Mouse (Mus musculus) adrenal gland (tissue): ENCODE measurements around the gene Dnajc13.

ENCODE experiments used
- intact Hi-C: fragments of 180-260 bp; cut with DNase I; formaldehyde crosslinking; loops from one replicate; pipeline ENCODE4 v1.15.1; 2025

Dnajc13 gene

DNA sequence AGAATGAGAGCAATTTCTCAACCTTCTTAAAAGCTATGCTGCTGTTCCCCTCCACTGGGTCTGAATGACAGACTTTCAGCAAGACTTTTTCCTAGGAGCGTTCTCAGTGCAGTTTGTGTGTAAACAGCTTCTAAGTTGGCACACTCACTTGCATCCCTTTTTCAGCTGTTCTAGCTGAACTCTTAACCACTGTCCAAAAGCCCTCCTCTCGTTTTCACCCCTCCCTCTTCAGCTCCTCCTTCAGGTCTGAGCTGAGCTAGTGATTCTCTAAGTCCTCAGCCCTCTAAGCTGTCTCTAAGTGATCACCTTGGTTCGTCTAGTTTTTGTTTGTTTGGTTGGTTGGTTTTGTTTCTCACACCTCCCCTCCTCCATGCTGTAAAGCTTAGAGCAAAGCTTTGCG, 2.4 kb downstream of the Dnajc13 start:
- intact Hi-C loops: loop anchor here (10.0 kb wide), 1 partner anchor 1134 kb away; the partner anchor contains the start of genes Aste1 and Nek11

DNA sequence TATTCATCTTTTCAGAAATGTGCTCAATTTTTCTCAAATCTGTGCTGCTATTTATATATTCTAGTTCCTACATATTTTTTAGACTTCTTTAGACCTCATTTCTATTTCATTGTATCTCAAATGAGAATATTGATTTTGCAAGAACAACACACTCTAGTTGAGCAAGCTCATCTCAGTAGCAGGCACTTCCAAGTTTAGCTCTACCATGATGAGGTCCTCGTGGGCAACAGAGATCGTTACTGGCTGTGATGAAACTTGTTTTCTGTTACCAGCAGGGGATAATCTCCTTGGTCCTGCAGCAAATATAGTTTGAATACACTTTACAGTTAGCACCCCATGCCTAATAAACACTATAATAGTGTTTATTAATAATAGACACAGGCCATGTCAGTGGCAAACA, 6.6 kb downstream of the Dnajc13 start:
- intact Hi-C loops: no loop called here

DNA sequence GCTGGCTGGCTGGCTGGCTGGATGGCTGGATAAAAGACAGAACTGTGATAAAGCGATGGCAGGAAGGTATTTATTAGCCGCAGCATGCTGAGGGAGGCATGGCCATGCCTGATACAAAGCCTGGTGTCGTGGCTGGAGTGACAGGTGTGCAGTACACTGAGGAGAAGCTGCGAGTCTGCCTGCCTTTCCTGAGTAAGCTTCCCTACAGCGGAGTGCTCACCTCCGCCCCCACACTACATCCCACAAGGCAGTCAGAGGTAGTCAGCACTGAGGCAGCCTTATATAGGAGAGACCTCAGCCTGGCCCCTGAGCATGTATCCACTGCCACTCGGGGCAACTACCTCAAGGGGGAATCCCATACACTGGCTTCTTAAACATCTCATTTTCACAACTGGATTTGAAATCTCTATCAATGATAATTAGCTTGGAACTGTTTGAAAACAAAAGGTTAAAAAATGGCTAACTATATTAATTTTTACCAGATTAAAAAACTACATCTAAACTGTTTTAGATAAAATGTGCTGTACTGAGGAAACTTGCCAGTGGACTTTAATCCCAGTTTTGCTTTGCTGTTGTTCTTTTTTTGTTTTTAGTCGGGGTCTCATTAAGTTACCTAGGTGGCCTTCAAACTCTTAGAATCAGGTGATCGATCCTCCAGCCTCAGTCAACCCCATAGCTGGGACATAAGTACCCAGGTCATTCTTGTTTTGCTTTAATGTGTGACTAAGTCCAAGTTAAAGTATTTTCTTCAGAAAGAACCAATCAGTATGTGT, 8.1 kb downstream of the Dnajc13 start:
- intact Hi-C loops: no loop called here

DNA sequence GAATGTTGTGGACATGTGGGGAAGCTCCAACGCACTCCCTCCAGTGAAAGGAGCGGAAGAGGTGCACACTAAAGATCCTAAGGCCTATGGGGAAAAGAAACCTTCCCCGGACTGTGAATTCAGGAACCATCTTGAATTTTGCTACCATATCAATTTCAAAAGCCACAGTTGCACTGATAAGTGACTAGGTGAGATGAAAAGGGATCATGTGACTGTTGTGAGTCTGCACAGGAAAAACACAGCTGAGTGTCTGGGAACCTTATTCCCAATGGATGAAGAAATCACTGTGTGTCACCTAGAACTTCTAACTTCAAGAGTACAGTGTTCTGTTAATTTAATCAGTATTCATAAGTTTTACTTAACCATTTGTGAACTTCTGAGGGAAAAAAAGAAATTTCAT, 10.1 kb downstream of the Dnajc13 start:
- intact Hi-C loops: no loop called here

DNA sequence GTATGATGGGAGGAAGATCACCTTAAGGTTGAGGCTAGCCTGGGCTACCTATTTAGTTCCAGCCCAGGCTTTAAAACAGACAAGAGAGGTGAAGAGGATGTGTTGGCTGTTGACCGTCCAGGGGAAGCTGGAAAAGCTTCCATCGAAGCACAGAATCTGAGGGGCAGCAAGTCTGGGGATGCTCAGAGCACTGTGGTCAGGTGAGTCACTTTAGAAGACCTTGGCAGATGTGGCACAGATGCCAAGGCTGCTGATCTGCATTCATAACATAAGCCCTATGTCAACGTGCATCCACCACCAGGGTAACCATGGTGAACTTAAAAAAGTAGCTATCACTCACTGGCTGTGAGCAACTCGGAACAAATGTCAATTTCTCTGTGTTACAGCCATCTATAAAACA, 11.0 kb downstream of the Dnajc13 start:
- intact Hi-C loops: no loop called here

DNA sequence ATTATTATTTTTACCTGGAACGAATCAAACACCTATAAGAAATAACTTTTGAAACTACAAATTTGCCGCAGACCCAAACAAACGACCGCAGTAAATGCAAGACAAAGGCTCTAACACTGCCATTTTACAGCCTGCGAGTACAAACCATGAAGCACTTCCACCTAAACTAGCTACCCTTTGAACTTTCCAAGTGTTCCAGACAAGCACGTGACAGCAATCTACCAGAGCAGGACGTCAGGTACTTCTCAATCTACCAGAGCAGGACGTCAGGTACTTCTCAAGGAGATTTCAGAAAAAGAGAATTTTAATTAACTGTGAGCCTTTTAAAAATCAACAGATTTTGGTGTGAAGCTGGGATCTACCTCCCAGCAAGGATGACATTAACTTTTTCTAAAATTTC, 11.6 kb downstream of the Dnajc13 start:
- intact Hi-C loops: no loop called here

DNA sequence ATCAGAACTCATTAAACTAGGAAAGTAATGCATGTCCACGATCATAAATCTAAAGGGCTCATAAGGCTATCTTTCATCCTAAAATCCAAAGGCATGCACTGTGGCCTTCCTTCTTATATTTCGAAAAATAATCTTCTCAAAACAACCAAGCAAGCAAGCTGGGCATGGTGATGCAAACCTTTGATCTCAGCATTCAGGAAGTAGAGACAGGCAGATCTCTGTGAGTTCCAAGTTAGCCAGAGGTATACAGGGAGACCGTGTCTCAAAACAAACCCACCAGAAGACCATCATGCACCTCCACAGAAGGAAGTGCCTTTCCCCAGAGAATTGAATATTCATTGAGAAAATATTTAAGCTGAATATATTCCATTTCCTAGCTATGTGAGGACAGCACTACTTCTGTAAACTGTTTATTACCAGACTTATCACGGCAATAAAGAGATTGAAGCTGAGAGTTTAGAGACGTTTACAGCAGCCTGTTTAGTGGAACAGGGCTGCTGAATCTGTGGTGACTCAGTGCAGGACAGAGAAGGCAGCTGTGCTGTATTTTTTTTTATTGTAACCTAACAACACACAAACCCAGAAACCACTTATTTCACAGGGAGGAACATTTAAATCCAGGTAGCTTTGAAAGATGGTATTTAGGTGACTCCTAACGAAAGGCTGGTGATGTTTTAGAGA, 15.3 kb downstream of the Dnajc13 start:
- intact Hi-C loops: no loop called here

DNA sequence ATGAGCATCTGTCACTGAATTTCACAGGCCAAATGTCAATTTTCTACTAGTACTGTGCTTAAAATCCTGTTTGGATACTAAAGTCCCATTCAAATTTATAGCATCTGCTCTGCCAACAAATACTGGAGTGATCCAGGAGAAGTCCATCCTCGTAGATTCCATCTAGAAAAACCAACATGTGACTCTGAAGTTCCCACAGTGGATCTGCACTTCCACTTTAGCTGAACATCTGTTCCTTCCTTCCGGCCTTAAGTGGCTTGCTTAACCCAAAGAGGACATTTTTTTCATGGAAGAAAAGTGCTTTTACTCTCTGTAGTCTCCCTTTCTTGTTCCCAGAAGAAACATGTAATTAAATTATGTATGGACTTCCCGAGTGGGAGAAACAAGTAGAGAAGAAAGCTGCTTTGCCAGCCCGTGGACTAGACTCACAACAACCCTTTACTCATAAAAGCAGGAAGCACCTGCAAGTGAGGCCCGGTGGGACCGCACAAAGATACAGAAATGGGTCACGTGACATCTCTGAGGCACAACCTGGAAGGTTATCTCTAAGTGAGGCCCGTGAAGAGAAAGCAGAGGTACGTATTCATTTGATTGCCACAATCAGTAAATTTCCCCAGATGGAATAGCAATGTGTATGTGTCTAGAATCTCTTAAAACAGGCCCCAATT, 18.8 kb downstream of the Dnajc13 start:
- intact Hi-C loops: no loop called here

DNA sequence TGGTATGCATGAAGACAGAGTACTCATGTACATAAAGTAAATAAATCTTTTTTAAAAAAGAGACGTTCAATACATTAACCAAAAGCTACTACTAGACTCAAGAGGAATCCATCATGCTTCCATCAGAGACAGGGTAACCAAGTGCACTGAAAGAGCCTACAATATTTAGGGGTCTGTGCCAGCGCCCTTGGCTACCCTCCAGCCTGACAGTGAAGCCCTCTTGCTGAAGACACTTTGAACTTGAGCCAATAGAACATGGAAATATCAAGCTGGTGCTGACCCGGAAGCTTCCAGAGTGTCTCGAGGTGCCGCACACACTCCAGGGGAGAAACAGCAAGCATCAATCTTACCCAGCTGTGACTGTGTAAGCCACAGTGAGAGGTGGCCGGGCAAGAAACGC, 22.6 kb downstream of the Dnajc13 start:
- intact Hi-C loops: no loop called here

DNA sequence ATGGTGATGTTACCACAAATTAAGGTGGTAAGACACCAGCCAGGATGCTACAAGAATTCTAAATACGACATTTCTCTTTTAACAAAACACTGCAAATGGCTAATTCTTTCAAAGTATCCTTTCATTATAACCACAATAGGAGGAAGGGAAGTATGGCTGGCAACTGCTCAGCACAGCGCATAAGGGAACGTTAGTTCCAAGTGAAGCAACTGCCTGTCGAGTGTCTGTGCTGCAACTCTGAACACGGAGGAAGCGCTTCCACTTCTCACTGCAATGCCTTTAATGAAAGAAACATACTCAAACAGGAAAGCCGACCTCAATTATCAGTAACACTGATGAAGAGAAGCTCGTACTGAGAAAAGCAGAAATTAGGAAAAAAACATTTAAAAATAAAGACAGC, 23.7 kb downstream of the Dnajc13 start:
- intact Hi-C loops: no loop called here

DNA sequence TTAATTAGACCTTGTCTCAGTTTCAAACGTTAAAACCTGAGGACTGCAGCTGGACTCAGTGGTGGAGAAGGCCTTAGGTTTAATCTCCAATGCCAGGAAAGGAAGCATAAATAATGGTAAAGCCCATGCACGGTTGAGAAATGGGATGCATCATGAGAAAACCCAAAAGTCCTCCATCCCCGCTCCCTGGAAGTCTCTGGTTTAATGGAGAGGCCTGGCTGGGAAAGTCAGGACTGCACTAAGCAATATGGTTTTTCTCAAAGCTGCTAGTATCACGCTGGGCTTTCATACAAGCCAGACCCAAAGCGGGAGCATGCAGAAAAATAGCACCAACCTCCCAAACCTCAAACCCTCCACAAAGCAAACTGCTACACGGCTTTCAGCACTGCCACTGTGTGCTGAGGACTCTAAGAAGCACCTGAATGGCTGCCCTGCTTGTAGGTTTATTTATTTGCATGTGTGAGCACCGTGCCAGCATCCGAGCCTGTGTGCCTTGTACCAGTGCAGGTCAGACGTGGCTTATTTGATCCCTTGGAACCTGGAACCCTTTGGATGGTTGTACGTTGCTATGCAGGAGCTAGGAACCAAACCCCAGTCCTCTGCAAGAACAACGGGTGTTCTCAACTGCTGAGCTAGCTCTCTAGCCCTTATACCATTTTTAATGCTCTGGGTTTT, 26.3 kb downstream of the Dnajc13 start:
- intact Hi-C loops: no loop called here

DNA sequence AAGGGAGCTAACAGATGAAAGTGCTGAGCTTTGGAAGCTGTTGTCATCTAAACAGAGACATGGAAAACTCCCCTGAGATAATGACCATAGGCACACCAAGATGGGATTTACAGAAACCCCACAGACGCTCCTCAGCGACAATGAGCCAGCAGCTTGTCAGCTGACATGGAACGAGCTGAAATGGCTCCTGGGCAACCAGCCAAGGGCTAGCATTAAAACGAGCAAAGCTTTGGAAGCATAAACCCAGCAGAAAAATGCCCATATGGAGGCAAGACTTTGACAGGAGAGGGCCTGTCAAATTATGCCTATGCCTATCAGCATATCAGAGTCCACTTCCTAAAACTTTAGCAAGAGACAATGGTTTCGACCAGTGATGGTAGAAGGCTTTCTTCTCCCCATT, 27.0 kb downstream of the Dnajc13 start:
- intact Hi-C loops: no loop called here

DNA sequence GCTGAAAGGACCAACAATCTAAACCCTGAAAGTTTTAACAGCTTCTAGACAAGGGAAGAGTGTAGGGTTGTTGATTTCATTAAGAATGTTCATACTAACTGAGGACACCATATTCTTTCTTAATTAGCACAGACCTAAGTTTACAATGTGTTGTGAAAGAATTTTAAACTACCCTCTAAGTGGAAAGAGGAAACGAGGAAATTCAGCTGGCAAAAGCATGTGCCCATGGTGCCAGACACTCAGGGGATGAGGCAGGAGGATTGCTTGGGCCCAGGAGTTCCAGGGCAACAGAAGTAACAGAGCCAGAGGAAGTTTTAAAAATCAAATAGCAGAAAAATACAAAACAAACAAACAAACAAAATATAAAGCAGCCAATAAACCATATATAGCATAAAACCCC, 28.9 kb downstream of the Dnajc13 start:
- intact Hi-C loops: no loop called here

DNA sequence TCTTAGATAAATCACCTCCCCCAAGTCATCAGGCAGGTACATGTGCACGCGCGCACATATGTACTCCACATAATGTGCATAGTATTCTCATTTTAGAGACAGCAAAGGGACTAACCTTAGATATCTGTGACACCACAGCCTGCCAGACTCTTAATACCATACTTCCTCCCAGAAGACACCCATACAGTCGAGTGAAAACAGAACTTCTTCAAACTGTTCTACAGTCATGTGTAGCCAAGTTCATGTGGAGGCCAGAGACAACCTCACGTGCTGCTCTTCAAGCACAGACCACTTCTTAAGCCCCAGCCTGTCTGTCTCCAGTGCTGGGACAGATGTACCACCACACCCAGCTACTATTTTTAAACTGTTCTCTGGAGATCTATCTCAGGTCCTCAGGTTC, 29.7 kb downstream of the Dnajc13 start:
- intact Hi-C loops: no loop called here

DNA sequence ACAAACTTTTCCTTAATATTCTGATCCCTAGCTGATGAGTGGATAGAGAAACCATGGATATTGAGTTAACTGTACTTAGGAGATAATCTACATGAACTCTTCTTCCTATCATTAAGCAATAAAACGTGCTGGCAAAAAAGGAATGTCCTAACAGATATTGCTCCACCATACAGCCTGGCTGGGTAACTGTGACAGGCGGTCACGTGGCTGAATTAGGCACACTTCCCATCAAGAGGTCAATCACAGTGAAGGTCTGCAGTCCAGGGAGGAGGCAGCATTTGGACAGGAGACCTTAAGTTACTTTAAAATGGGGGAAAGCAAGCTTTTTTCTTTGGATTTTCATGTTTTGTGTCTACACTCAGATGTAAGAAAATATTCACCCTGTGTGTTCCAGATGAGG, 30.7 kb downstream of the Dnajc13 start:
- intact Hi-C loops: no loop called here

DNA sequence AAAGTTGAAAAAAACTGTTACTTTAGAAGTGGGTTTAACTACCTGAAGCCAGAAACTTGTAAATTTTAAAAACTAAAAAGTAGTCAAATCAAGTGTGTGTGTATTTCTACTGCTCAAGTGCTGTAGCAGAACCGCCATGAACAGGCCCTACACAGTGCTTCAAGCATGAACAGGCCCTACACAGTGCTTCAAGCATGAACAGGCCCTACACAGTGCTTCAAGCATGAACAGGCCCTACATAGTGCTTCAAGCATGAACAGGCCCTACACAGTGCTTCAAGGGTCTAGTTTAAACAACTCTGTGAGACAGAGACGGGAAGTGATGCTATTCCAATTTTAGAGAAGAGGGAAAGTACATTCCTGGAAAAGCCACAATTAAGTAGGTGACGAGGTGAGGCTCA, 51.3 kb downstream of the Dnajc13 start:
- intact Hi-C loops: no loop called here

DNA sequence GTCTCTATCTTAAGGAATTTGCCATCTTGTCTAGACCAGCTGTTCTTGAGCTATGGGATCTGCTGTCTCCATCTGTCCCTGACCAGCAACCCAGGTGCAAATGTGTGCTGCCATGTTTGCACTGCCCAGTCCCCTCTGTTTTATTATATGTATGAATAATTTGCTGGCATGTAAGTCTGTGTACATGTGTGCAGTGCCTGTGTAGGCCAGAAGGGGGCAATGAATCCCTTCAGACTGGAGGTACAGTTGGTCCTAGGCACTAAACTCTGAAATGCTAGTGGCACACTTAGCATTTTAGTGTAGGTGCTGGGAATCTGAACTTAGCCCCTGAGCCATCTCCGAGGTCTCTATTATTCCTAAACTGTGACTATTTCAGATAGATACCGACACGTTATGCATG, 58.9 kb downstream of the Dnajc13 start:
- intact Hi-C loops: no loop called here

DNA sequence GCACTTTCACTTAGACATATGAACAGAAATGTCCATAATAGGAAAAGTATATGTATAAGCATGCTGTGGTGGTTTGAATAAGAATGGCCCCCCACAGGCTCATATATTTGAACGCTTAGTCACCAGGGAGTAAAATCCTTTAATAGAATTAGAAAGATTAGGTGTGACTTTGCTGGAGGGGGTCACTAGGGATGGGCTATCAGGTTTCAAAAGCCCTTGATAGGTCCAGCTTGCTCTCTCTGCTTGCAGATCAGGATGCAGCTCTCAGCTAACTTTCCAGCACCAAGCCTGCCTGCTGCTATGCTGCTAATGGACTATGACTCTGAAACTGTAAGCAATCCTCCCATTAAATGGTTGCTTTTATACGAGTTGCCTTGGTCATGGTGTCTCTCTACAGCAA, 68.2 kb downstream of the Dnajc13 start:
- intact Hi-C loops: no loop called here

DNA sequence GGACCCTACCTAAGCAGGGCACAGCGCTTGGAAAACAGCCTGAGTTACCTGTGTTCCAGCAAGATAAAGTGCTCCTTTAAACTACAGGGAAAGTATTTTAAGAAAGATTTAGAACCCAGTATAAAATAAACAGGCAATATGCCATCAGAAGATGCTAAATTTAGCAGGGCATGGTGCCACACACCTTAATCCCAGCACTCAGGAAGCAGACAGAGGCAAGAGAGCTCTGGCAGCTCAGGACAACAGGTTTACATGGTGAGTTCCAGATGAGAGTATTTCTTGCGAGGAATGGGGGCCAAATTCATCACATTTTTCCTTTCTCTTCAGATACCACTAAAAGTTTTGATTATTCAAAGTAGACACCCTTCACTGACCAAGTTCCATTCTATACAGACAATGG, 68.8 kb downstream of the Dnajc13 start:
- intact Hi-C loops: no loop called here

DNA sequence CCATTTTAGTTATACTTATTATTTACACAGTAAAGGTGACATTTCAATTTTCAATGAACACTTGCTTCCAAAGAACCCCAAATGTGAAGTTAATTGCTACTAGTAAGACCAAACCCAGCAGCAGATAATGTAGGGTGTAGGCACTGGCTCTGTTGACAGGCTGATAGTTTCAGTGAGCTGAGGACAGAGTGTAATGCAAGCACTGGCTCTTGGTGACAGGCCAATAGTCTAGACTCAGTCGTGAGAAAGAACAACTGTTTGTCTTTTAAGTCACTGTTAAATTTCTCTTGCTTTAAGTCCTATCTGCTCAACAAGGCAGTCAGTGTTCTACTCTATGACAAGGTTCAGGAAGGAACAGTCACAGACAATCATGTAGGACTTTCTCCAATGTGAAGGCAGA, 69.4 kb downstream of the Dnajc13 start:
- intact Hi-C loops: no loop called here

DNA sequence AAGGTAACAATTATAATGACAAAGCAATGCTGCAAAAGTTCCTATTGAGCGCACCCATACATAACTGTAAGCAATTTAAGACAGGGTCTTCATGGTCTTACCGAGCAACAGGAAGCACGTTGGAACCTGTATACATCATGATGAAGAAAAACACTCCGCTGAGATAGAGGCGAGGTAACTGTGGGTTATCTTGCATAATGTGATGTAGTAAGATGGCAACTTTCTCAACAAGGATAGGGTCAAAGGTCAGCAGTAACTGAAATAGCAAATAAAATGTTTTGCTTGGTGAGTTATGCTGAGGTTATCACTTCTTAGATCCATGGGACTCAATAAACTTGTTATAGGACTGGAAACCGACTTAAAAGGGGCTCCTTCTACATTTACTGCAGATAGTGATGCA, 70.2 kb downstream of the Dnajc13 start:
- intact Hi-C loops: no loop called here

DNA sequence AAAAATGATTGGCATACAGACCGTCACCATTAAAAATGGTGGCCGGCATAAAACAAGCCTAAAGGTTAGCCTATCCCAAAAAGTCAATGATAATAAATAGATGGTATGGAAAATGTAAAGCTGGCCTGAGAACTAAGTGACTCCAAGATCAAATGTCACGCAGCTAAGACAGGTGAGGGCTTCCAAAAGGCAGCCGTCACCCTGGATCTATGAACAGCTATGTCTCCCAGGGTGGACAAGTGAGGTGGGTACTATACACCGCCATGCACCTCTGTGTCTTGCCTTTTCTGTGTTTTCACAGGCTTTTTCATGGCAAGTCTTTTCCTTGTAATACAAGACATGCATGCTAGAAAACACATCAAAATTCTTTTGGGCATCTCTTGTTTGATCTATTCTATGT, 73.1 kb downstream of the Dnajc13 start:
- intact Hi-C loops: no loop called here
